ENCODE assay signal across 8 mouse cellular contexts in genomic region chr13:15464741-15465250, GRCm38 (mm10). TPM values are rescaled to one million over a fixed set of nuclear protein-coding genes. Genes with fewer than 3 reads are reported as not detected.
DNase-seq lines count a peak whose midpoint lies in the region; ATAC-seq lines count a peak whose summit lies in the region.

No protein-coding gene starts in this region.

- no peaks in the 10 kb centered on the region for H3K9me3 ChIP-seq in hindbrain, embryonic 15.5 days

- H3K27ac ChIP-seq in hindbrain, embryonic 15.5 days (replicated peaks), result no peak overlapping the region

- H3K27me3 ChIP-seq in hindbrain, embryonic 15.5 days, result peaks cover 17% of the 10 kb centered on the region

- H3K4me1 ChIP-seq in hindbrain, embryonic 15.5 days (replicated peaks), result peaks cover 30% of the 10 kb centered on the region

- peak; percentile 79 for DNase-seq in heart, adult 11 months
- DNase-seq in heart, postnatal 25 days (ENCODE audit: low spot score), result no peak
- peak; percentile 74 for DNase-seq in embryo, embryonic 10.5 days (ENCODE audit: low spot score)
- peak; percentile 3 for DNase-seq in lung, postnatal 36 days
- DNase-seq in spleen, postnatal 14 days (ENCODE audit: low spot score in 2 of 2), result no peak
- DNase-seq in right cerebral cortex, postnatal 4 days, result no peak
- DNase-seq in c-Kit-positive CD71-positive TER-119-positive erythroid progenitor cells, embryonic 14.5 days (ENCODE audit: low spot score), result no peak

- peak overlapping the region; percentile 99 for H3K4me2 ChIP-seq in hindbrain, embryonic 15.5 days

- no peak for ATAC-seq in hindbrain, embryonic 15.5 days (ENCODE audit: low FRiP score, low read depth)

- peak overlapping the region; percentile 80 for H3K4me3 ChIP-seq in hindbrain, embryonic 15.5 days

- intact Hi-C loops in heart, postnatal 25 days (cut with DNase I), result no loop called here

- WGBS in hindbrain, embryonic 15.5 days, result 3% methylated on average over 11 of the region's 11 CpGs

- H3K36me3 ChIP-seq in hindbrain, embryonic 15.5 days, result no peaks in the 10 kb centered on the region

- peak overlapping the region; percentile 57; the same call in 1 of the 2 replicates for H3K9ac ChIP-seq in hindbrain, embryonic 15.5 days

RNA-seq across cellular contexts. Expression of gene Gli3, which starts 1.8 kb away (rescaled TPM):
- 1 to 10 TPM; 1.9 to 2.0 TPM for total RNA-seq in heart, postnatal 25 days (2021)
- polyA plus RNA-seq in hindbrain, embryonic 15.5 days (2015; fragmentation: Nextera tagmentation; extraction: Ambion mirVana), result 5.4 and 8.8 TPM in 2 replicates

Comparison
In these comparisons a context has a peak if more than half of its experiments do, and no peak if none do; other contexts are left out.
1. DNase-seq: peak in heart, adult 11 months (single experiment), embryo, embryonic 10.5 days (single experiment) and lung, postnatal 36 days (single experiment); none in heart, postnatal 25 days (single experiment), spleen, postnatal 14 days (0 of 2), right cerebral cortex, postnatal 4 days (single experiment) and c-Kit-positive CD71-positive TER-119-positive erythroid progenitor cells, embryonic 14.5 days (single experiment).